Mouse (Mus musculus): ENCODE measurements at regions not wholly inside any gene's neighbourhood (a gene's known extent, or its start where the extent isn't known, plus 50 kb on each side); places are given as distances from the start of the nearest gene placed in this dataset.
"Not testable (repeated sequence)": the region's sequence is repeated elsewhere in the genome, so short reads cannot be mapped to it uniquely, and the experiment has no call there.

DNA sequence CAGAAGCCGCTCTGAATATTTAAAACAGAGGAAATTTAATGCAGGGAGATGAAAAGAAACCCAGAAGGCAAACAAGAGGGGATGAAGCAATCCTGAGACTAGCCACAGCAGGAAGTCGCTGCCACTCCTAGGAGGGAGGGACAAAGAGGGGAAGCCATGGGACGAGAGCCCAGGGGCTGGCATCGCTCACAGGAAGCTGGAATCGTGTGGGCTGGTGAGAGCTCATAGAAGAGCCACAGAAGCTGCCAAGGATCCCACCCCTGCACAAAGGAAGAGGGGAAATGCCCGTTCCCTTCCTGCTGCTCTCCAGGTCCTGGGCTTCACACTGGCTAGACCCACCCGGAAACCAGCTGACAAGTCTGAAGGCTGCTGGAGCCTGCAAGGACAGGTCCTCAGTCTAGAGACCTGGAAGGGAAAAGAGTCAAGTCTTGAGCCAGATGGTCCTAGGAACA, 101.4 kb upstream of the Klf3 start:
- DNase-seq, result peak; percentile 59

GRCm38 (mm10) chr5:64702404-64702803, 100.8 kb upstream of the Klf3 start:
- not testable (repeated sequence) for DNase-seq

DNA sequence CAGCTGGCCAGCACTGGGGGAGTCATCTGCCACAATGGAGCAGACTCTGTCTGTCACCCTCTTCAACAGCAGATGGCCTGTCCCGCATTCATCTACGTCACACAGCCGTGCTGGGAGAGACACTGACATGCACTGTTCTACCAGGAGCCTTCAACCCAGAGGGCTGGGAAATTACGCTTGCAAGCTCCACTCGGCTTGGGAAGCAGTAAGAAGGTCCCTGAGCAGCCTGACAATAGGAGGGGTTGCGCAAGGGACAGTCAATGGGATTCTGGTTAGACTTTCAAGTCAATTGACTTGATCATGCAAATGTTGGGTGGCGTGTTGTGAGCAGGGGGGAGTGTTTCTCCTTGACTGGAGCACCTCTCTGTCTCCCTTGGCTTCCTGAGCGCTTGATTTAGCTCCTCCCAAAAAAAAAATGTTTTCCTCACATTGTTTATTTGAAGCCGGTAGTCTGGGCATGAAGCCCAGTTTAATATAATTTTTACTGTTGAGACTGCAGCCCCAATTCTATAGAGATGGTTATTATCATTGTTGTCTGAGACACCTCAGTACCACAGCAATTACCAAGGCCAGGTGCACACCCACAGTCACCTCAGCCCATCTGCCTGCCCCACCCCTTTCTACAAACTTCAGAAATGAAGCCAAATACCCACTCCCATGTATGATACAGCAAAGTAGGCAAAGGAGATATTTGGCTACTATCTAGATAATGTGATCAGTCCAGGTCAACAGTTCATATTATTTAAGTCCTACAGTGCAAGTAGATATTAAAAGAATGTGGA, 99.9 kb upstream of the Klf3 start:
- DNase-seq, result peak; percentile 30

GRCm38 (mm10) chr5:64704144-64704543, 99.0 kb upstream of the Klf3 start:
- DNase-seq, result peak; percentile 39

DNA sequence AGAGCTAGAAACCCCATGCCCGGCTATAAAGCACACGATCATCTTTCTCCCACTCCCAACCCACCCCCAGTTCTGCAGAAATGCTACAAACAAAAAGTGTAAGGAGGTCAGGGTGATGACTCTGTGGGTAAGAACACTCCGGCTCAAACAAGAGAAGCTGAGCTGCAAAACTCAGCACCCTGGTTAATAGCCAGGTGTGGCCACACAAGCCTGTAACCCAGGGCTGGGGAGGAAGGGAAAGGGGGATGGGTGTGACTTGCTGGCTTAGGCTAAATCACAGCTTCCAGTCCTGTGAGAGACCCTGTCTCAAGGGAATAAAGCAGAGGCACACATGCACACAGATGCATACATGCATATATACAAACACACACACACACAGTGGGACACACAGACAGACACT, 96.6 kb upstream of the Klf3 start:
- no peak for DNase-seq

DNA sequence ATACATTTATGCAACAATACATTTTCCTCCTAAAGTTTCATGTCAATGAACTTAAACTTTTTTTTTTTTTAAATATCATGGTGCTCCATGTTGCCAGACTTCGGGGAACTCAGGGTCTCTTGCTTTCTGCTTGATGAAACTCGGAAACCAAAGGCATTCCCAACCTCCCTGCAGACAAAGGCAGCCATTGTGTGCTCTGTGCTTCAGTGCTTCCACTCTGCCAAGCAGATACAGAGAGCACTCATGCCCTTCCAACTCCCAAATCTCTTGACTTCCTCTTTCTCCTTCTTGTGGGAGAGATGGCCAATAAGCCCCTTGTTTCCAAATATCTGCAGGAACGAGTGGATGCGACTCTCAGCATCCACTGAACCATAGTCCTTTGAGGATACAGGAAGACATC, 94.0 kb upstream of the Klf3 start:
- DNase-seq, result no peak

DNA sequence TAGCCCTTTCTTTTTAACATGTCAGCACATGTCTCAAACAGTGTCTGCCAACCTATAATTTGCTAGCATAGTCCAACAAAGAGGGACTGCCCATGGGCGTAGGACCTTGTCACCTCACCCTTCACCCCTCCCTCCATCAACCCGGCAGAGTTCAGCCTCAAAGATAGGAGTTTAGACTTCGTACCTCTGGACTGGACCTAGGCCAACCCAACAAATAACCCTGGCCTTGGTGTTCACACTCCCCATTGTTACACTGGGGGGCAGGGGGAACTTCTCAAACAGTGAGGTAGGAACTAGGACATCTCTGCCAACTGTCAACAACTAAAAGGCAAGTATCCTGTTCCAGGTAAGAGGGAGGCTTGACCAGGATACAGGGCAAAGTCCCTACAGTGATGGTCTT, 93.0 kb upstream of the Klf3 start:
- DNase-seq, result no peak

DNA sequence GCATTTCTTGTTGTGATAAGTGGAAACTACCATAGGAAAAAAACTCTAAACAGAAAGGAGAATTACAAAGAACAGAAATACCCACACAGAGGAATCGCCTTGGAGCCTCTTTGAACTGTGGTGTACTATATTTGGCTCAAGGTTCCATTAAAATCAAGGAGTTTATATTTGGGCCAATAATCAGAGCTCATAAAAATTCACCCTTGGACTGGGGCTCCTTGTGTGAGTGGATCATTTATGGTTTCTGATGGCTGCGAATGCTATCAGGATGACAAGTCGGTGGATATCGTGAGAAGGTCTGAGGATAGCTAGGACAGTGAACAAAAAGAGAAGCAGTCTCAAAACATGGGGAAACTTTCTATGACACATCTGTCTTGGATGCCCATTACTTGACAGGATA, 92.2 kb upstream of the Klf3 start:
- DNase-seq, result no peak

GRCm38 (mm10) chr5:64714221-64714653, 89.0 kb upstream of the Klf3 start:
- DNase-seq, result no peak

DNA sequence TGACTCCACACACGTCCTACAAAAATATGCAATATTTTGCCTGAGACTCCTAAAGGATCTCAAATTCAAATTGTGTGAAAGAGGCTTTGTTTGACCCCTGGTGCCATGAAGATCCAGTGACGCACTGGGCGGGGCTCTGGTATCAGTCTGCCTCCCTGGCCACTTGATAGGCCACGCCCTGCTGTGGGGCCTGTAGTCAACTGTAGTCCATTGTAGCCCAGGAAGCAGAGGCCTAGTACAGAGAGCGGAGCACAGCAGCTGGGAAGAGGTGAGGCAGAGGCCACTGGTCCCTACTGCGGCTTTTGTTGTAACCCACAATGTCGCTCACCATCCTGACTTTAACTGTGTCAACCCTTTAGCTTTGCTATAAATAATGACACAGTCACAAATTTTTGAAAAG, 88.5 kb upstream of the Klf3 start:
- no peak for DNase-seq

DNA sequence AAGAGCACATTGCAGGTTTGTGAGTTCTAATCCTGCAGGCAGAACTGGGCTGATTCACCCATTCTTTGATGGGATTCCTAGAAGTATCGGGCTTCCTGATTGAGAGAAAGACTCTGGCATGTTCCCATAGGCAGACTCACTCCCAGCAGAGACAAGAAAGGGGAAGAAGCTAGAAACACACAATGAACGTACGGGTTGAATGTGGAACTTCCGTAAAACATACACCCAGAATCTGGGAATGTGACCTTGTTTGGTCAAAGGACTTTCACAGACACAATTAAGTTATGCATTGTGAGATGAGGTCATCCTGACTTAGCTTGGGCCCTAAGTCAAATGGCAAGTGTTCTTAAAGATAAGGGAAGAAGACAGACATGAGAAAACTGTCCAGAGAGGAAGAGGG, 86.6 kb upstream of the Klf3 start:
- no peak for DNase-seq

GRCm38 (mm10) chr5:64722211-64722610, 81.0 kb upstream of the Klf3 start:
- no peak for DNase-seq

DNA sequence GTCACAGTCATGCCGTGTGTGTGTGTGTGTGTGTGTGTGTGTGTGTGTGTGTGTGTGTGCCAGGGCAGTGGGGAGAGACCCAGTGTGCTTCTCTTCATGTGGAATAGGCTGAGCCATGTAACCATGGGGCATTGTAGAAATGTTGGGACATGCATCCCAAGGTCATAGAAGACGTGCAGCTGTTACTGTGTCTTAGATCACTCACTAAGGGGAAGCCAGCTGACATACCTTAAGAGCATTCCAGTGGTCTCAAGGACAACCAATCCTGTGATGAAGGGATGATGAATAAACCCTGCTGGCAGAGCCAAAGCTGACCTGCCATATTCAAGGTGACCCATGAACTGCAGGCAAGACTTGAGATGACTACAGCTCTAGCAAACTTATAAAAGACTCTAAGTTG, 75.3 kb upstream of the Klf3 start:
- DNase-seq, result no peak

DNA sequence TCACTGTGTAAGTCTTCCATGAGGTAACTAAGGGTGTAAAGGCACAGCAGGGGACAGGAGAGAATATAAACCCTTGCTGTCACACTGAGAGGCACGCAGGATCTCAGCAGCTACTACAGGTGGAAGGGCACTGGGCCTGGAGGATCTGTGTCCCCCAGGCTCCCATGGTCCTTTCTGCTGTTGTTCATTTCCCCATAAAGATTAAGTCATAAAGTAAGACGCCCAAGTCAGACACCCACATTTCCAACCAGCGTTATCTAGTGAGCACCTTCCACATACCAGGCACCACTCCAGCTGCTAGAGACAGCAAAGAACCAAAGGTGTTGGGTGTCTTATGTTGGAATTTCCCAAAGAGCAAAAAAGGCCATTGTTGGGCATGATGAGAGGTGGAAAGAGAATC, 70.8 kb upstream of the Klf3 start:
- no peak for DNase-seq

DNA sequence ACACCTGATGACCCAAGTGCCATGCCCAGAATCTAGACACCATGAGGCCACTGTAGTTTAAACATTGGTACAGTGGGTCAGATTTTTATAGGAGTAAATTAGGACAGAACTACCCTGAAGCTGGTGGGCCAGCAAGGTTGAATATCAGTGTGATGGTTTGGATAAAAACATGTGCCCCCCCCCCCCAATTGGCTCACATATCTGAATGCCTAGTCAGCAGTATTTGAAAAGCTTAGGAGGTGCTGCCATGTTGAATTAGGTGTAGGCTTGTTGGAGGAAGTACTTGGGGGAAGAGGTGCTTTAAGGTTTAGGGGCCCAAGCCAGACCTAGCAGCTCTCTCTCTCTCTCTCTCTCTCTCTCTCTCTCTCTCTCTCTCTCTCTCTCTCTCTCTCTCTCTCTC, 66.2 kb upstream of the Klf3 start:
- no peak for DNase-seq

GRCm38 (mm10) chr5:64738096-64738780, 65.0 kb upstream of the Klf3 start:
- DNase-seq, result no peak

DNA sequence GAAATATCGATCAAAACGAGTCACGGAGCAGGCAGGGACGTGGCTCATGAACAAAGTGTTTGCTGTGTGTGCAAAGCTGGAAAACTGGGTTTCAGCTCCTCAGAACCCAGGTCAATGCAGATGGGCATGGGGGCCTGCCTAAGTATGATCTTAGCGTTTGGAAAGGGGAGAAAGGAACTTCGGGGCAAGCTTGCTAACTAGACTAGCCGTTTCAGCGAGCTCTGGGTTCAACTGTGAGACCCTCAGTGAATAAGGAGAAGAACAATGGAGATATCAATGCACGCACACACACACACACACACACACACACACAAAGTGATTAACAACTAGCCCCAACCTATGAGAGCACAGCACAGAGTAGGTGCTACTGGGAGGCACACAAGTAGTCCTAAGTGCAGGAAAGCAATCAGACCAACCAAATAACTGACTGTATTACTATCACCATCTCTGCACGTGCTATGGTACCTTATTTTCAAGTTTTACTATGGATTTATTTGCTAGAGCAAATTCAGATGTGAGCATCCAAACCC, 64.3 kb upstream of the Klf3 start:
- no peak for DNase-seq

DNA sequence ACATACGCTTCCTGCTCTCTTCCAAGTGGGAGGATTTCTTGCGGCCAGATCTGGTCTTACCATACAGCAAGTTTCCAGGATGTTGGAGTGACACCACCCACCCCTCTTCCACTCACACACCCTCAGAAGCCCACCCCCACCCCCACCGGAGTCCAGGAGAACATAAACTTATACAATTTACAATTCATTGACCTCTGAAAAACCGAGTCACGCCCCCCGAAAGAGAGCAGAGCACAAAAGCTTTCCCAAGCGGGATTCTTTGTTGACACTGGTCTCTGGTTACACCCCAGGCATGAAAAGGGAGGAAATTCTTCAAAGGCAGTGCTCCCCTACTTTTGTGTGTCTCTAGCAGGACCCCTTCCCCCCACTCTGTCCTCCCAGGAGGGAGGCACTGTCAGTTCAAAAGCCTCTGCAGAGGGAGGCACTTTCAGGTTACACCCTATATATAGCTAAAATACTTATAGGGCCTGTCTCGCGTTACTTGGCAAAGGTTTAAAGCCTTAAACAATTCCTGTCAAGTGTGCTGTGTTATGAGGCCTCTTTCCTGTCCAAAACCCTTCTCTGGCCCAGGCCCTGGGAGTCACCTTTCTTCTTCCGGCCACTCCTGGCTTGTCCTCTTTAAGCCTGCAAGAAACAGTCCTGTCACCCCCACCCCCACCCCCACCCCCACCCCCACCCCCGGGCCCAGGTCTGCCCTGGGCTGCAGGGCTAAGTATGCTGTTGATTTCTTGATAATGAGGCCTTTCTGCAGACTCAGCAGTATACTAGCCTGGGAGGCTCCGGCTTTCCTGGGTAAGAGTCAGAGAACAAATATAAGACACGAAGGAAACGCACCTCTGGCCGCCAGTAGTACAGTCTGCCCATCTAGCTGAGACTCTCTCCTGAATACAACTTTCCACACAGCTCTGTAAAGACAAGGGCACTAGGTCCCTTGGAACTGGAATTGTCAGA, 63.6 kb upstream of the Klf3 start:
- no peak for DNase-seq

DNA sequence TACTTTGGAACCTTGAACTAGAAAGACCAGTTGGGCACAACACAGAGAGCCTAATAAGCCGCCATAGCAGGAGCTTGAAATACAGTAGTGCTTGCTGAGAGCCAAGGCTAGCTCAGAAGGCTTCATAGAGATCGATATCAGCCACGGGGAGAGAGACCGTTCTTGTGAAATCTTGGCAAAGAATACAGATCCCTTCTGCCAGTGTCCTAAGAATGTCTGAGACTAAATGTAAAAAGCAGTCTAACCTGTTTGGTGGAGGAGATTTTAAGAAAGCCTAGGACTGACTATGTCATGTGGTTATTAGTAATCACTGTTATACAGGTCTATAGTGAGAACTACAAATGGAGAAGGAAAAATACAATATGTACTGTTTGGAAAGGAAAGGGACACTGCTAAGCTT, 59.1 kb upstream of the Klf3 start:
- DNase-seq, result no peak

DNA sequence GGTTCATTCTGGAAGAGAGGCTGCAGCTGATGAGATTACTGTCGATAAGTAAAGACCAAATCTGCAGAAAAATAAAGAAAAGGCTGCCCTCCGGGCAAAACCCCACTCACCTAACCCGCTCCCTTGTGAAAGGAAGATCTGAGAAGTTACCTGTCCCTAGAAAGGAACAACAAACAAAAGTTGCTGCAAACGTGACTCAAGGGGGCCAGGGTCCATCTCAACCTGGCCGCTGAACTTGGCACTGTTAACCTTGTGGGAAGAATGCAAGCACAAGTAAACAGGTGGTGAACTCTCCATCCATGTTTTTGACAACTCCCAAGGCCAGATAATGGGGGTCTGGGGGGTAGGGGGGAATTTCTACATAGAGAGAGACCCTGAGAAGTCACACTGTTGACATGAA, 58.7 kb upstream of the Klf3 start:
- DNase-seq, result no peak

GRCm38 (mm10) chr5:64747461-64747860, 55.7 kb upstream of the Klf3 start:
- DNase-seq, result no peak

DNA sequence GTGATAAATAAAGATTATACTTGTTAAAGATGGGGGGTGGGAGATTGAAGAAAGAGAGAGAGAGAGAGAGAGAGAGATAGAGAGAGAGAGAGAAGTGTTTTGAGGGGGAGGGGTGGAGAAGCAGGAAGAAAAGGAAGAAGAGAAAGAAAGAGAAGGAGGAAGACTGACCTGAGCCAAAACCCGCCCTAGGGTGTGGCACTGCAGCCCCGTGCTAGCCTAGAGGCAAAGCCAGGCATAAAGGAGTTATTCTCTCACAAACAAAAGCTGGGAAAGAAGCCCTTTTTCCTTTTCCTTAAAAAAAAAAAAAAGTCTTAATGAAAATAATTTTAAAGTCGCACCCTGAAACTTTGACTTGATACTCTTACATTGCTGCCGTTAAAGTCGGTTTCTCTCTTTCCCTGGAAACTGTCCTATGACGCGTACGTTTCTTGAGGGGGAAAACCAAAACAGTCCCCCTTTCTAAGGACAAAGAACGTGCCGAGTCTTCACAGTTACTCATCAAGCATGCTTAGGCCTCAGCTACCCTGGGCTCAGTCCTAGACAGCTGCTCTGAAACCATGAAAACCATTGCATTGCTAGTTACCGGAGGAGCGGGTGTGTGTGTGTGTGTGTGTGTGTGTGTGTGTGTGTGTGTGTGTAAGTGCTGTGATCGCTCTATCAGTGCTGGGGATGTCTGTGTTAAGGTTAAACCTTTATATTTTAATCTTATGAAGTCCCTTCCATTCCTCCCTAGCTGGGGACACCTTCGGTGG, 53.6 kb upstream of the Klf3 start:
- DNase-seq, result no peak
